Mouse (Mus musculus) right cerebral cortex, adult 18-20 months (tissue): Measurements from ENCODE around the gene Gm21764.
"Not testable (repeated sequence)": the region's sequence is repeated elsewhere in the genome, so short reads cannot be mapped to it uniquely, and the experiment has no call there.

Source experiments
- DNase-seq: peaks from one replicate; pipeline ENCODE4 v3.0.0; 2022; ENCODE audit warnings: mixed read lengths

Gm21764 gene

GRCm38 (mm10) chrY:18061712-18062111 lies at the start of gene Gm21764:
TSS of gene Gm21764 (minus strand) at chrY:18061812.
- not testable (repeated sequence) for DNase-seq

- DNase-seq: not testable (repeated sequence)
Measured at GRCm38 (mm10) chrY:18088816-18089215, 27.2 kb upstream of the Gm21764 start, which contains the start of gene Ssty1. TSS of gene Ssty1 (plus strand) at chrY:18089116.
